Mouse (Mus musculus) olfactory bulb, adult 2 months (tissue): ENCODE measurements around the gene Cfap157.

Experiments used
- CTCF ChIP-seq: fragments of 200-500 bp; IDR thresholded peaks from 2 replicates; pipeline ENCODE4 v1.5.1; 2012; ENCODE audit warnings: low read depth, mild to moderate bottlenecking, low read length, moderate library complexity; ENCODE audit not compliant: insufficient read depth
- POLR2A ChIP-seq: fragments of 200-500 bp; IDR thresholded peaks from 2 replicates; pipeline ENCODE4 v1.6.1; 2012; ENCODE audit warnings: mild to moderate bottlenecking, low read depth, low read length, moderate library complexity; ENCODE audit not compliant: insufficient read depth

DNA sequence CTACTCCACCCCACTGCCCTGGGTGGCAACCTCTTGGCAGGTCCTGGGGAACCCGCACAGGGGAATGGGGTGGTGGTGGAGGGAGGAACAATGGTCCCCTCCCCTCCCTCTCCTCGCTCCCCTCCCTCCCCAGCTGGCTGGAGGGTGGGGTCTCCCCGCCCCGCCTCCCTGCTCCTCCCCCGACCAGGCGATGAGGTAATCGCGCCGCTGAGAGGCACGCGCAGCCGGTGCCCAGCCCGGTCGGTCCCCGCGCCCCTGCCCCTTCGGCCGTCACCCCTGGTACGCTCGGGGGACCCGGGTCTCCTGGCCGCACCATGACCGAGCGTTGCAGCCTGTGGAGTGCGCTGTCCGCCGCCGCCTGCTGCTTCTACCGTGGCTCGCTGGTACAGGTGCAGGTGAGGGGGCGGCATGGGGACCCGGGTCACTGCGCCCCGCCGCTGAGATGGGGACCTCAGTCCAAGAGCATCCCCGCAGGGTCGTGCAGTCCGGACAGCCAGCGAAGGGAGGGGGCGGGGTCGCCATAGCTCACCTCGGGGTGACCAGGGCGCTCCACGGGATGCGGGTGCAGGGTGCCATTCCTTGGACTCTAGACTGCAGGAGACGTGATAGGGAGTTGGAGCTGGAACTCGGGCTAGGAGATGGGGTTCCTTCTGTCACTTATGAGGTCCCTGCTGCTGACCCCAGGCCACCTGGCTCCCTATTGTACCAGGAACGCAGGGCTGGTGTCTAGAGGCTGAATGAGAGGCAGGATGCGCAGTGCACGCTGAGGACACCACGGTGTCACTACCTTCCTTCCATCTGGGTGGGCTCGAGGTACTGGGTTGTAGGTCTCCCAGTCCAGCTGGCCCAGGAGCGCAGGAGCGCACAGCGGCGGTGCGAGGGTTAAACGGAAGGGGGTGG lies 42.7 kb downstream of the Cfap157 start:
- TF ChIP-seq CTCF (no peak), POLR2A (peak; percentile 37; the same call in 1 of the 2 replicates)
